Mouse (Mus musculus): ENCODE measurements at regions not wholly inside any gene's neighbourhood (a gene's known extent, or its start where the extent isn't known, plus 50 kb on each side); places are given as distances from the start of the nearest gene placed in this dataset.

DNA sequence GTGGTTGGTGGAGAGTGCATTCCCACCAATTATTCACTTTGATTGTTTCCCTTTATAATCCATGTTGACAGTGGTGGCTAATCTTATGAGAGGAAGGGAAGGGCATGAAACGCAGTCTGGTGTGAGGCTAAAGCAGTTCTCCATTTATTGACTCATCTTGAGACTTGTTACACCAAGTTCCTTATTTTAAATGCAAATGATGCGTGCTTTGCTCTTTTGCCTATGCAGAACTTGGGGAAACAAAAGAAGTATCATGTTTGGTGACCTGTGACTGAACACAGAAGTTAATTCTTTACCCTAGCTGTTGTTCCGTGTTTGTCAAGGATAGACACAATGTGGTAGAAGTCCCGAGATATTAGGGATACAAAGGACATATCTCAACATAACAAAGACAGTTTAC is 531.2 kb downstream of the Hace1 start:
- TF ChIP-seq CTCF (IDR thresholded peaks at IDR 0.05; ENCODE audit: borderline replicate concordance, control insufficient read depth, extremely low read depth, insufficient read depth, low read length, poor library complexity) (no peak), POLR2A (IDR thresholded peaks at IDR 0.05; ENCODE audit: control insufficient read depth, extremely low read depth, insufficient read depth, low read length, poor library complexity) (no peak)
